In genomic region chr17:15410861-15411260, GRCm38 (mm10) we compare ENCODE assay signal across 22 mouse cellular contexts. TPM values are rescaled to one million over a fixed set of nuclear protein-coding genes. Genes with fewer than 3 reads are reported as not detected.
A peak's percentile ranks its signal among the peaks of the same experiment; 100 is the strongest.
DNase-seq lines count a peak whose midpoint lies in the region; ATAC-seq and TF ChIP-seq lines count a peak whose summit lies in the region.
"Had no signal": no experiment of that assay in that cellular context is flagged by ENCODE, and none has a peak within 500 bp of the region (broad histone marks: within the 10 kb centered on the region; RNA-seq: fewer than 3 reads in every experiment).

No protein-coding gene starts in this region.

- H3K9ac ChIP-seq in kidney, embryonic 15.5 days: no peak overlapping the region
- H3K9ac ChIP-seq in midbrain, embryonic 11.5 days (ENCODE audit: low read length): no peak overlapping the region
- H3K9ac ChIP-seq in midbrain, postnatal 0 days (replicated peaks; ENCODE audit: low read length, poor library complexity, severe bottlenecking): no peak overlapping the region
- H3K9ac ChIP-seq: embryonic facial prominence, embryonic 13.5 days; embryonic facial prominence, embryonic 15.5 days; forebrain, embryonic 12.5 days had no signal

- peaks cover 90% of the 10 kb centered on the region for H3K36me3 ChIP-seq in kidney, embryonic 15.5 days
- peaks cover 15% of the 10 kb centered on the region for H3K36me3 ChIP-seq in midbrain, embryonic 11.5 days (ENCODE audit: control insufficient read depth, insufficient read depth, low read length)
- peaks cover 79% of the 10 kb centered on the region for H3K36me3 ChIP-seq in midbrain, postnatal 0 days (ENCODE audit: insufficient read depth, low read length)

- WGBS in kidney, embryonic 15.5 days: 94% methylated on average over 1 of the region's 1 CpGs
- WGBS in midbrain, embryonic 11.5 days: 88% methylated on average over 1 of the region's 1 CpGs
- 92% methylated on average over 1 of the region's 1 CpGs for WGBS in midbrain, postnatal 0 days

- H3K4me3 ChIP-seq in kidney, embryonic 15.5 days (replicated peaks): no peak overlapping the region
- H3K4me3 ChIP-seq in midbrain, embryonic 11.5 days (ENCODE audit: low read depth, low read length): no peak overlapping the region
- H3K4me3 ChIP-seq in midbrain, postnatal 0 days (ENCODE audit: low read depth, low read length): no peak overlapping the region
- H3K4me3 ChIP-seq: embryonic facial prominence, embryonic 13.5 days; embryonic facial prominence, embryonic 15.5 days; erythroblast, embryonic 14.5 days; forebrain, embryonic 10.5 days; forebrain, embryonic 12.5 days had no signal

- peak; percentile 2 for DNase-seq in kidney, postnatal 10 days
- DNase-seq in midbrain, embryonic 11.5 days (ENCODE audit: low spot score, missing footprints): peak; percentile 59
- no peak for DNase-seq in midbrain, postnatal 0 days (ENCODE audit: low spot score)
- DNase-seq: adrenal gland, adult 2 months; adrenal gland, postnatal 10 days; adrenal gland, postnatal 25 days; cerebellum, adult 11 months; cerebellum, adult 18-20 months; cerebellum, adult 8-10 months; cerebellum, adult 9-11 months; cerebellum, postnatal 14 days; cerebellum, postnatal 36 days; embryo, embryonic 11 days had no signal

- no peak for ATAC-seq in kidney, embryonic 15.5 days (replicated peaks; ENCODE audit: low FRiP score)
- no peak for ATAC-seq in midbrain, embryonic 11.5 days (ENCODE audit: low FRiP score)
- ATAC-seq in midbrain, postnatal 0 days (ENCODE audit: low FRiP score): no peak
- ATAC-seq: forebrain, embryonic 14.5 days; forebrain, embryonic 16.5 days had no signal

- H3K9me3 ChIP-seq in kidney, embryonic 15.5 days (replicated peaks): no peaks in the 10 kb centered on the region
- H3K9me3 ChIP-seq in midbrain, embryonic 11.5 days (ENCODE audit: control insufficient read depth, low read length): no peaks in the 10 kb centered on the region
- no peaks in the 10 kb centered on the region for H3K9me3 ChIP-seq in midbrain, postnatal 0 days (ENCODE audit: low read length)
- H3K9me3 ChIP-seq: embryonic facial prominence, embryonic 13.5 days; embryonic facial prominence, embryonic 15.5 days; forebrain, embryonic 10.5 days; forebrain, embryonic 12.5 days had no signal

- TF ChIP-seq CTCF in midbrain, postnatal 0 days (IDR thresholded peaks at IDR 0.05): no peak

- no peak overlapping the region for H3K4me2 ChIP-seq in kidney, embryonic 15.5 days
- H3K4me2 ChIP-seq in midbrain, embryonic 11.5 days: no peak overlapping the region
- no peak overlapping the region for H3K4me2 ChIP-seq in midbrain, postnatal 0 days (ENCODE audit: low read depth, low read length, poor library complexity, severe bottlenecking)
- H3K4me2 ChIP-seq: embryonic facial prominence, embryonic 13.5 days; embryonic facial prominence, embryonic 15.5 days; forebrain, embryonic 12.5 days had no signal

- H3K27me3 ChIP-seq in kidney, embryonic 15.5 days: no peaks in the 10 kb centered on the region
- no peaks in the 10 kb centered on the region for H3K27me3 ChIP-seq in midbrain, embryonic 11.5 days (ENCODE audit: control insufficient read depth, insufficient read depth, low read length)
- no peaks in the 10 kb centered on the region for H3K27me3 ChIP-seq in midbrain, postnatal 0 days (ENCODE audit: insufficient read depth, low read length)
- H3K27me3 ChIP-seq: embryonic facial prominence, embryonic 13.5 days; embryonic facial prominence, embryonic 15.5 days; forebrain, embryonic 12.5 days had no signal

- no peaks in the 10 kb centered on the region for H3K4me1 ChIP-seq in kidney, embryonic 15.5 days
- H3K4me1 ChIP-seq in midbrain, embryonic 11.5 days (ENCODE audit: control insufficient read depth, insufficient read depth, low read length): no peaks in the 10 kb centered on the region
- no peaks in the 10 kb centered on the region for H3K4me1 ChIP-seq in midbrain, postnatal 0 days (ENCODE audit: insufficient read depth, low read length)
- H3K4me1 ChIP-seq: embryonic facial prominence, embryonic 13.5 days; embryonic facial prominence, embryonic 15.5 days; forebrain, embryonic 10.5 days; forebrain, embryonic 12.5 days had no signal

- no peak overlapping the region for H3K27ac ChIP-seq in kidney, embryonic 15.5 days
- H3K27ac ChIP-seq in midbrain, embryonic 11.5 days (ENCODE audit: low read depth, low read length): no peak overlapping the region
- H3K27ac ChIP-seq in midbrain, postnatal 0 days (ENCODE audit: low read depth, low read length): no peak overlapping the region
- H3K27ac ChIP-seq: embryonic facial prominence, embryonic 13.5 days; embryonic facial prominence, embryonic 15.5 days; forebrain, embryonic 10.5 days; forebrain, embryonic 12.5 days had no signal

RNA-seq across cellular contexts. Expression of gene Fam120b, which starts 14.9 kb away (rescaled TPM):
- 28.1 and 28.7 TPM in 2 replicates for polyA plus RNA-seq in kidney, embryonic 15.5 days (2015; fragmentation: Nextera tagmentation; extraction: Ambion mirVana)
- polyA plus RNA-seq in midbrain, embryonic 11.5 days (2014; fragmentation: Nextera tagmentation; extraction: Ambion mirVana): 32.2 and 36.3 TPM in 2 replicates
- 40.6 TPM in 2 replicates for total RNA-seq in midbrain, postnatal 0 days (2014; rRNA removed)
- 35.8 and 37.0 TPM in 2 replicates for polyA plus RNA-seq in midbrain, postnatal 0 days (2015; fragmentation: Nextera tagmentation; extraction: Ambion mirVana)

RNA-seq across cellular contexts. Expression of gene Dll1, which starts 34.2 kb away (rescaled TPM):
- 30.9 and 32.0 TPM in 2 replicates for polyA plus RNA-seq in kidney, embryonic 15.5 days (2015; fragmentation: Nextera tagmentation; extraction: Ambion mirVana)
- polyA plus RNA-seq in midbrain, embryonic 11.5 days (2014; fragmentation: Nextera tagmentation; extraction: Ambion mirVana): 61.4 and 68.6 TPM in 2 replicates
- total RNA-seq in midbrain, postnatal 0 days (2014; rRNA removed): 20.9 and 42.7 TPM in 2 replicates
- polyA plus RNA-seq in midbrain, postnatal 0 days (2015; fragmentation: Nextera tagmentation; extraction: Ambion mirVana): 10.2 and 11.6 TPM in 2 replicates
- total RNA-seq: MEL had no signal
